7 mouse cellular contexts compared by ENCODE assay signal in genomic region chr17:27702518-27702917, GRCm38 (mm10). TPM values are rescaled to one million over a fixed set of nuclear protein-coding genes. Genes with fewer than 3 reads are reported as not detected.
DNase-seq lines count a peak whose midpoint lies in the region; ATAC-seq and TF ChIP-seq lines count a peak whose summit lies in the region.

No protein-coding gene starts in this region.

- 0 out of 2 replicates have a peak, but pooled peaks cover 1% of the 10 kb centered on the region for H3K9me3 ChIP-seq in ES-E14 (ENCODE audit: control insufficient read depth, insufficient read depth, low read depth, low read length)
- no peaks in the 10 kb centered on the region for H3K9me3 ChIP-seq in hindbrain, embryonic 13.5 days
- H3K9me3 ChIP-seq in liver, embryonic 11.5 days (ENCODE audit: control insufficient read depth, low read length), result peaks cover 8% of the 10 kb centered on the region; the same call in 1 of the 2 replicates

- H3K36me3 ChIP-seq in ES-E14 (ENCODE audit: control insufficient read depth, insufficient read depth, low read length, poor library complexity, severe bottlenecking), result no peaks in the 10 kb centered on the region
- peaks cover 5% of the 10 kb centered on the region for H3K36me3 ChIP-seq in hindbrain, embryonic 13.5 days
- H3K36me3 ChIP-seq in liver, embryonic 11.5 days (ENCODE audit: control insufficient read depth, insufficient read depth, low read length), result no peaks in the 10 kb centered on the region

- peak overlapping the region; percentile 49 for H3K4me2 ChIP-seq in hindbrain, embryonic 13.5 days
- H3K4me2 ChIP-seq in liver, embryonic 11.5 days, result peak overlapping the region; percentile 71

- in situ Hi-C loops in ES-E14 (cut with MboI; ENCODE audit: low sequenced_read_pairs in 2 of 2, unreplicated experiment in 2 of 2), result no loop called here

- peaks cover 4 to 21% of the 10 kb centered on the region in 2 experiments; a peak in 3 of 4 replicates for H3K4me1 ChIP-seq in ES-E14 (ENCODE audit: control insufficient read depth in 2 of 2, insufficient read depth in 2 of 2, low read length in 2 of 2, poor library complexity in 1 of 2)
- peaks cover 20% of the 10 kb centered on the region for H3K4me1 ChIP-seq in hindbrain, embryonic 13.5 days (replicated peaks)
- H3K4me1 ChIP-seq in liver, embryonic 11.5 days (replicated peaks; ENCODE audit: control insufficient read depth, insufficient read depth, low read length), result 0 out of 2 replicates have a peak, but pooled peaks cover under 1% of the 10 kb centered on the region

- H3K9ac ChIP-seq in ES-E14 (ENCODE audit: insufficient read depth, low read depth, low read length, poor library complexity, severe bottlenecking), result peak overlapping the region; percentile 27; the same call in 1 of the 2 replicates
- H3K9ac ChIP-seq in hindbrain, embryonic 13.5 days, result peak overlapping the region; percentile 64
- no peak overlapping the region for H3K9ac ChIP-seq in liver, embryonic 11.5 days (ENCODE audit: low read depth, low read length)

- peak overlapping the region; percentile 49 to 65 for H3K4me3 ChIP-seq in ES-E14 (ENCODE audit: insufficient read depth in 1 of 2, low read depth in 1 of 2, low read length in 2 of 2, poor library complexity in 1 of 2, severe bottlenecking in 1 of 2)
- peak overlapping the region; percentile 9; the same call in 1 of the 2 replicates for H3K4me3 ChIP-seq in hindbrain, embryonic 13.5 days
- H3K4me3 ChIP-seq in liver, embryonic 11.5 days (ENCODE audit: low read depth, low read length), result peak overlapping the region; percentile 38

- 0 out of 2 replicates have a peak, but pooled peaks have one; percentile 51 for ATAC-seq in erythroblast, adult 5-6 weeks (replicated peaks; ENCODE audit: low FRiP score, poor library complexity, severe bottlenecking)
- no peak for ATAC-seq in hindbrain, embryonic 13.5 days (ENCODE audit: low FRiP score)
- ATAC-seq in liver, embryonic 11.5 days (replicated peaks; ENCODE audit: low FRiP score), result peak; percentile 41
- ATAC-seq in monocyte, adult 5-6 weeks (replicated peaks; ENCODE audit: insufficient number of reproducible peaks, low FRiP score, low TSS enrichment, poor library complexity, severe bottlenecking), result 0 out of 2 replicates have a peak, but pooled peaks have one; percentile 38

- no peak overlapping the region for H3K27ac ChIP-seq in ES-E14 (ENCODE audit: insufficient read depth, low read depth, low read length, poor library complexity, severe bottlenecking)
- no peak overlapping the region for H3K27ac ChIP-seq in hindbrain, embryonic 13.5 days
- no peak overlapping the region for H3K27ac ChIP-seq in liver, embryonic 11.5 days (ENCODE audit: low read depth, low read length)

- WGBS in hindbrain, embryonic 13.5 days, result 2% methylated on average over 34 of the region's 34 CpGs
- 2% methylated on average over 34 of the region's 34 CpGs for WGBS in liver, embryonic 11.5 days

- no peak for DNase-seq in ES-E14 (ENCODE audit: low read depth, low spot score)
- DNase-seq in adrenal gland, postnatal 14 days, result peak; percentile 79
- DNase-seq in liver, embryonic 11.5 days (ENCODE audit: low spot score), result peak; percentile 71
- peak; percentile 51 to 71 for DNase-seq in urinary bladder, postnatal 4 days (ENCODE audit: low spot score in 2 of 2)

- peaks cover 31% of the 10 kb centered on the region for H3K27me3 ChIP-seq in hindbrain, embryonic 13.5 days
- H3K27me3 ChIP-seq in liver, embryonic 11.5 days (replicated peaks; ENCODE audit: control insufficient read depth, insufficient read depth, low read length), result peaks cover 25% of the 10 kb centered on the region

TF ChIP-seq in ES-E14, 5 proteins besides CTCF, POLR2A, EP300 and RAD21:
- TF ChIP-seq MAFK (IDR thresholded peaks at IDR 0.05; ENCODE audit: insufficient read depth, low read depth, low read length), result no peak
- TF ChIP-seq HCFC1 (IDR thresholded peaks at IDR 0.05; ENCODE audit: borderline replicate concordance, insufficient read depth, low read length), result no peak
- TF ChIP-seq ZNF384 (IDR thresholded peaks at IDR 0.05; ENCODE audit: low read depth, low read length), result no peak
- TF ChIP-seq CHD2 (IDR thresholded peaks at IDR 0.05; ENCODE audit: low read depth, low read length), result no peak
- TF ChIP-seq ZC3H11A (IDR thresholded peaks at IDR 0.05; ENCODE audit: borderline replicate concordance, low read depth, low read length), result no peak

RNA-seq across cellular contexts. Expression of gene Spdef, which starts 26.2 kb away (rescaled TPM):
- total RNA-seq in ES-E14 (2012; rRNA removed), result 0.53 TPM in 1 of 2 replicates, not detected in the other
- total RNA-seq in adrenal gland, postnatal 14 days (2021), result not detected in 2 replicates
- total RNA-seq in erythroblast, adult 5-6 weeks (2015; ENCODE audit: low replicate concordance), result not detected in 2 replicates
- not detected in 2 replicates for total RNA-seq in erythroblast, adult 5-6 weeks (2017; ENCODE audit: low replicate concordance)
- polyA plus RNA-seq in hindbrain, embryonic 13.5 days (2015; fragmentation: Nextera tagmentation; extraction: Ambion mirVana), result 0.60 TPM in 2 replicates
- polyA plus RNA-seq in liver, embryonic 11.5 days (2014; fragmentation: Nextera tagmentation; extraction: Ambion mirVana), result 0.32 TPM in 1 of 2 replicates, not detected in the other
- not detected in 3 replicates for total RNA-seq in monocyte, adult 5-6 weeks (2017)

RNA-seq across cellular contexts. Expression of gene Pacsin1, which starts 47.2 kb away (rescaled TPM):
- 7.9 and 8.8 TPM in 2 replicates for total RNA-seq in ES-E14 (2012; rRNA removed)
- total RNA-seq in adrenal gland, postnatal 14 days (2021), result 4.5 and 6.0 TPM in 2 replicates
- not detected in 2 replicates for total RNA-seq in erythroblast, adult 5-6 weeks (2015; ENCODE audit: low replicate concordance)
- not detected in 2 replicates for total RNA-seq in erythroblast, adult 5-6 weeks (2017; ENCODE audit: low replicate concordance)
- polyA plus RNA-seq in hindbrain, embryonic 13.5 days (2015; fragmentation: Nextera tagmentation; extraction: Ambion mirVana), result 27.9 and 31.0 TPM in 2 replicates
- polyA plus RNA-seq in liver, embryonic 11.5 days (2014; fragmentation: Nextera tagmentation; extraction: Ambion mirVana), result 0.71 and 0.75 TPM in 2 replicates
- 1.8 TPM in 1 of 3 replicates, not detected in the others for total RNA-seq in monocyte, adult 5-6 weeks (2017)
